Mouse (Mus musculus): Measurements from ENCODE around the gene Pde2a.

DNA sequence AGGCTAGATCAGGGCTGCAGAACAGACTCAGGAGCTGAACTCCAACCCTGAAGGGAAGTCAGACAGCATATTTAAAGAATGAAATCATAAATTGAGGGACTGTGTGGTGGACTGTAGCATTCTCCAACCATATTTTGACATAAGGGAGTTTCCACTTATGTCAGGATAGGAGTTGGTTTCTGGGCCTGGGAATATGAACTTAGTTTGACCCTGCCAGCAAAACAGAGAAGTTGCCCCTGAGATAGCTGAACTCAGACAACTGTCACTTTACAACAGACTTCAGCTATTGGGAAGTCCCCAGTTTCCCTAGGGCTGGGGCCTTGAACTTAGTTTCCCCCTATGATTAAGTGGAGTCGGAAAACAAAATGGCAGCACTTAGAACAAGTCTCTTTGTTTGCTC, 130.0 kb downstream of the Pde2a start:
- TF ChIP-seq USF1 (IDR thresholded peaks at IDR 0.05; ENCODE audit: low read depth, low read length) (no peak), CTCF (IDR thresholded peaks at IDR 0.05 in 2 of 3, conservative IDR thresholded peaks at IDR 0.05 in 1 of 3; ENCODE audit: control insufficient read depth in 1 of 3, insufficient read depth in 1 of 3, low read depth in 2 of 3, low read length in 3 of 3, poor library complexity in 1 of 3, severe bottlenecking in 1 of 3) (no peak), SMC3 (IDR thresholded peaks at IDR 0.05; ENCODE audit: low read depth, low read length) (no peak), HCFC1 (IDR thresholded peaks at IDR 0.05; ENCODE audit: low read depth, low read length) (no peak), POLR2A (IDR thresholded peaks at IDR 0.05; ENCODE audit: control insufficient read depth in 1 of 2, insufficient read depth in 1 of 2, low read depth in 1 of 2, low read length in 2 of 2, poor library complexity in 1 of 2) (no peak), ZNF384 (IDR thresholded peaks at IDR 0.05; ENCODE audit: low read depth, low read length) (no peak), RCOR1 (IDR thresholded peaks at IDR 0.05; ENCODE audit: low read depth, low read length) (no peak), EP300 (IDR thresholded peaks at IDR 0.05; ENCODE audit: low read depth in 1 of 2, low read length in 2 of 2) (no peak), UBTF (IDR thresholded peaks at IDR 0.05; ENCODE audit: borderline replicate concordance, insufficient read depth, low read depth, low read length) (no peak), POLR2AphosphoS5 (IDR thresholded peaks at IDR 0.05; ENCODE audit: borderline replicate concordance, low read depth, low read length) (no peak), POLR2AphosphoS2 (IDR thresholded peaks at IDR 0.05; ENCODE audit: low read length) (no peak), ELF1 (IDR thresholded peaks at IDR 0.05; ENCODE audit: low read depth, low read length) (no peak)

All from MEL (cell line).